Mouse (Mus musculus) bone marrow, adult 2 months (tissue): Measurements from ENCODE around the gene Gnat1.

Source experiments
- CTCF ChIP-seq: fragments of 200-500 bp; IDR thresholded peaks from 2 replicates; pipeline ENCODE4 v1.5.1; 2011; ENCODE audit warnings: low read length, control low read depth; ENCODE audit not compliant: control insufficient read depth, insufficient read depth
- POLR2A ChIP-seq: fragments of 200-500 bp; IDR thresholded peaks from 2 replicates; pipeline ENCODE4 v1.6.1; 2011; ENCODE audit warnings: low read depth, mild to moderate bottlenecking, control low read depth, low read length, borderline replicate concordance; ENCODE audit not compliant: control insufficient read depth

GRCm38 (mm10) chr9:107637070-107637469 lies 42.4 kb downstream of the Gnat1 start:
- TF ChIP-seq CTCF (no peak), POLR2A (no peak)
